Mouse (Mus musculus): ENCODE measurements around the gene Trim10. TPM values are rescaled to one million over a fixed set of nuclear protein-coding genes. Genes with fewer than 3 reads are reported as not detected.

The Trim10 gene
- 0.52 and 0.76 TPM in 2 replicates for total RNA-seq (2015)
- 1.5 and 3.9 TPM in 2 replicates for total RNA-seq (2017)

DNA sequence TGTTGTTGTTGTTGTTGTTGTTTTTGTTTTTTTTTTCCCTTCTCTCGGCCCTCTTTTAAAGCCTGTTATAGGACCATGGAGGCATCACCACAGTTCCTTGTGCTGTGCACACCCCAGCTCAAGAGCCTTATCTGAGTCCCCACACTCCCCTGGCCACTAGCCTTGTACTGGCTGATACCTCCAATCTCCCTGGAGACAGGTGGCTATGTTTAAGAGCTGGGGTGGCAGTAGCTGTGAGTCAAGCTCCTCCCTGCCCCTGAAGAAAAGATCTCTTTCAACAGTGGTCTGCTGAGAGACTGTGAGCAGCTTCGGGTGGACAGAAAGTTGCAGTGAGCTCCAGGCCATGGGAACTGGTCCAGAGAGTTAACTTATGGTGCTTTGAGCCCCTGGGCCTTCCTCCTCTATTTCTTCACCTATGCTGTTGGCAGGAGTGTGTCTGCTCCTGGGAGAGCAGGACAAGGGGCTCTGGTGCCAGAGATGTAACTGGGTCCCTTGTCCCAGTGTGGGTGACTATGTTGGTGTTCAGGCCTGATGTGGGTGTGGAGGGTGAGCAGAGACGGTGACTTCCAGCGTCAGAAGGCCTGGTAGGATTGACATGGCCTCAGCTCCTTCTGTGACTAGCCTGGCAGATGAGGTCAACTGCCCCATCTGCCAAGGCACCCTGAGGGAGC, at the start of gene Trim10:
Gene Trim10 (plus strand): TSS at position 291 of the 671 bp plus-strand sequence.
- peak; percentile 52 for ATAC-seq (ENCODE audit: poor library complexity, severe bottlenecking)

DNA sequence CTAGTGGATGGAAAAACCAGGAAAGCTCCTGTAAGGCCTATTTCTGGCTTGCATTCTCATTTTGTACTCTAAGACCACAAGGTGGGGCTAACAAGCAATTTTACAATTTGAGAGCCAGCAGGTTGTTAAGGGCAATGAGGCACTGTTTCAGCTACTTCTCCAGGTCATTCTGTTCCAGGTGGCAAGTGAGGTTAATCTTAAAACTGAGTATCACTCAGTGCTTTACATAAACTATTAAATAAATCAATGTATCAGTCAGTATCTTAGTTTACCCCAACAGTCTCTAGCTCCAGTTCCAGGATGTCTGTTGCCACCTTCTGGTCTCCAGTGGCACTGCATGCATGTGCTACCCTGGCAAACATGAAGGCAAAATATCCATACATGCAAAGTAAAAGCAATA, 45.4 kb upstream of the Trim10 start:
- ATAC-seq (ENCODE audit: poor library complexity, severe bottlenecking) = peak; percentile 87

DNA sequence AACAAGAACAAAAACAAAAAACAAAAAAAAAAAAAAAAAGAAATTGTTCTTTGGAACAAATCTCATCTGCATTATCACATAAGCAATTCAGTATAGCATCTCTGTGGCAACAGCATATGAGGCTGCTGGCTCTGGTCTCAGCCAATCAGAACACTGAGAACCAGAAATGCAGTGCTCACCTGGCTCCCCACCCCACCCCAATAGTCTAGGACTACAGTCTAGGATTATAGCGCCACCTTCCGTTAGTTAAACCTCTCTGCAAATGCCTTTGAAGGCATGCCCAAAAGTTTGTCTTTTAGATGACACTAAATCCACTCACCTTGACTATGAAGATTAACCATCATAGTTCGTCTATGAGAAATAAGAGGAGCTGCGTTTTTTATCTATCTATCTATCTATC, 43.8 kb upstream of the Trim10 start:
- ATAC-seq (ENCODE audit: poor library complexity, severe bottlenecking) = no peak

DNA sequence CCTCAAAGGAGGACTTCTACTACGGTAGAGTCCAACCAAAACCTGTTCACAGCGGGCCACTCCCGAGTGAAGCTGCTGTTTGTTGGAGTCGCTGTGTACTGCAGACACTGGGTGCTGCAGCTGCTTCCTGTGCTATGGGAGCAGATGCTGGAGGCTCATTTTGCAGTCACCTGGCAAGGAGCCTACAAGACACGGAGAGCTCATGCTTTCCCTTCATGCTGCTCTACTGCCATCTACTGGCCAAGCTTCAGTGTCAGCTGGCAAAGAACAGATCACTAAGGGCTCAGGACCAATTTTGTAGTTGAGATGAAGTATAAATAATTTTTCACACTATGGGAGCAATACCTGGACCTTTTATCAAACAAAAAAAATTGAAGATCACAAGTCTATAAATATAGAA, 43.4 kb upstream of the Trim10 start:
- ATAC-seq (ENCODE audit: poor library complexity, severe bottlenecking) = peak; percentile 81

DNA sequence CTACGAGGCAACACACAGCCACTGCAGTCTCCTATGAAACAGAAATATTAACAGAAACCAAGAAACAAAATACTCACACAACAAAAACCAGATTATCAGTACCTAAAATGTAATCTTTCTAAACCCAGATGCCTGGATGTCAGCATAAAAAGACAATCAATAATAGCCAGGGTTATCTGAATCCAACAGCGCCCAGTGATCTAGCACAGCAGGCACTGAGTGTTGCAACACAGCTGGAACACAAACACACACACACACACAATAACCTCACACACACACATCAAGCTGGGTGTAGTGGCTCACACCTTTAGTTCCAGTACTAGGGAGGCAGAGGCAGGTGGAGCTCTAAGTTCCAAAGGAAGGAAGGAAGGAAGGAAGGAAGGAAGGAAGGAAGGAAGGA, 40.9 kb upstream of the Trim10 start:
- no peak for ATAC-seq (ENCODE audit: poor library complexity, severe bottlenecking)

DNA sequence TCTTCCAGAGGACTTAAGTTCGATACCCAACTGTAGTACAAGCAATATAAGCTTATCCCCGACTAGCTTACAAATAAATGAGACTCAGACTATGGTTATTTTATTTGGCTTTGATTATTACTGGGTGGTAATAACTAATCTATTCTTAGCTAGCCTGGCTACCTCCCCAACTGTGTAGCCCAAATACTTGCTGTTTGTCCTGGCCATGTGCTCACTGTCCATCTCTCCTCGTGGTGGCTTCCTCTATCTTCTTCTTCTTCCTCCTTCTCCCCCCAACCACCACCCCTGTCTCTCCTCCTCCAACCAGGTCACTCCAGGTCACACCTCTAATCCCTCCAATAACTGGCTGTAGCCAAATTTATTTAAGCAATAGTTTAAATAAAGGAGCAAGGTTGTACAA, 38.9 kb upstream of the Trim10 start:
- no peak for ATAC-seq (ENCODE audit: poor library complexity, severe bottlenecking)

DNA sequence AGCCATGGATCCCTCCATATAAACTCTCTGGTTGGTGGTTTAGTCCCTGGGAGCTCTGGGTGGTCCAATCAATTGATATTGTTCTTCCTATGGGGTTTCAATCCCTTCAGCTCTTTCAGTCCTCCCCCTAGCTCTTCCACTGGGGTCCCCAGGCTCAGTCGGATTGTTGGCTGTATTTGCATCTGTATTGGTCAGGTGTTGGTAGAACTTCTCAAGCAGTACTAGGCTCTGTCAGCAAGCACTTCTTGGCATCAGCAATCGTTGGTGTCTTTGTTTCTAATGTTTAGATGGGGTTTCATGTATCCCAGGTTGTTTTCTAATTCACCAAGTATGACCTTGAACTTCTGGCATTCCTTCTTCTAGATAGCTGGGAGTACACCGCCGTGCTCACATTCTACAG, 36.7 kb upstream of the Trim10 start:
- ATAC-seq (ENCODE audit: poor library complexity, severe bottlenecking) = no peak

DNA sequence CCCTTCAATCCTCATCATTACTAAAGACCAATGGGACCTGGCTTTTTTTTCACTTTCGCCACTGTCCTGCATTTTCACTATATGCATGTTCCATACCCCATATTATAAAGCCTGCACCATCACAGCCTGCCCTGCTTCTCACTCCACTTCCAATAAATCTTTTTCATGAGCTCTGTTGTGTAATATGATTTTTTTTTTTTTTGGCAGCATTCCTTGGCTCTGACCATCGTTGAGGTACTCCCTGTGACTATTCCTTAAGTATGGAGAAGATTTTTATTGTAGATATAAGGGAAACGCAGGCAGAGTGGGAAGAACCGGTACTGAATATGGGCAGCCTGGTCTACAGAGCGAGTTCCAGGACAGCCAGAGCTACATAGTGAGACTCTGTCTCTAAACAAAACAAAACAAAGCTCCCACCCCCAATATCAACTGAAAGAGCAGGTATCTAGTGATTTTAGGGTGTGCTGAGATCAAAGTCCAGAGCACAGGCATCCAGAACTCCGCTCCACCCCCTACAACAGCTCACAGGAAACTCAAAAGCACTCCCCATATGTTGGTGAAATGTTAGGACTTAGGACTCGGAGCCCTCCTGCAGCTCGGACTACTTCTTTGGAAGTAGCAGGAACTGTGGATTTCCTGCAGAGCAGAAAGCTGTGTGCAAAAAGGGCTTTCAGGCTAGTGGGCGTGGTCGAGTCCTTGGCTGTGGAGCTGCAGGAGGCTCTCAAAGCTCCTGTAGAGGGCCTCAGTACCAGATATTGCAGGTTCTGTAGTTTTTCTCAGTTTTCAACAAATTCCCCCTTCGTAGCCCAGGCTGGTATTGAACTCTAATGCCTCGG, 33.6 kb upstream of the Trim10 start:
- peak; percentile 56 for ATAC-seq (ENCODE audit: poor library complexity, severe bottlenecking)

DNA sequence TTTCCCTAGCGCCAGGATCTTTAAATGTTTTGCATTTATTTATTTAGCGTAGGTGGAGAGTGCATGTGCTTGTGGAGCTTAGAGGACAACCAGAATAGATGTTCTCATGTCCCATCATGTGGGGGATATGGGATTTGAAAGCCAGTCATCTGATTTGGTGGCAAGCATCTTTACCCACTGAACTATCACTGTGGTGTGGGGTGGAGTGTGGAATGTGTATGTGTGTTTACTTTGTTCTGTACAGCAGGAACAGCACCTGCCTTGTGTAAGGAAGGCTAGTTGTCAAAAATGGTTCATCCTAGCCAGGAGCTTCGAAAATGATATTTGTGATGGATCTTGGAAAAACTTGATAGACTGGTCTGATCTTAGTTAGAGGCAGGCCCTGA, 33.0 kb upstream of the Trim10 start:
- 0 out of 2 replicates have a peak, but pooled peaks have one; percentile 7 for ATAC-seq (ENCODE audit: poor library complexity, severe bottlenecking)

DNA sequence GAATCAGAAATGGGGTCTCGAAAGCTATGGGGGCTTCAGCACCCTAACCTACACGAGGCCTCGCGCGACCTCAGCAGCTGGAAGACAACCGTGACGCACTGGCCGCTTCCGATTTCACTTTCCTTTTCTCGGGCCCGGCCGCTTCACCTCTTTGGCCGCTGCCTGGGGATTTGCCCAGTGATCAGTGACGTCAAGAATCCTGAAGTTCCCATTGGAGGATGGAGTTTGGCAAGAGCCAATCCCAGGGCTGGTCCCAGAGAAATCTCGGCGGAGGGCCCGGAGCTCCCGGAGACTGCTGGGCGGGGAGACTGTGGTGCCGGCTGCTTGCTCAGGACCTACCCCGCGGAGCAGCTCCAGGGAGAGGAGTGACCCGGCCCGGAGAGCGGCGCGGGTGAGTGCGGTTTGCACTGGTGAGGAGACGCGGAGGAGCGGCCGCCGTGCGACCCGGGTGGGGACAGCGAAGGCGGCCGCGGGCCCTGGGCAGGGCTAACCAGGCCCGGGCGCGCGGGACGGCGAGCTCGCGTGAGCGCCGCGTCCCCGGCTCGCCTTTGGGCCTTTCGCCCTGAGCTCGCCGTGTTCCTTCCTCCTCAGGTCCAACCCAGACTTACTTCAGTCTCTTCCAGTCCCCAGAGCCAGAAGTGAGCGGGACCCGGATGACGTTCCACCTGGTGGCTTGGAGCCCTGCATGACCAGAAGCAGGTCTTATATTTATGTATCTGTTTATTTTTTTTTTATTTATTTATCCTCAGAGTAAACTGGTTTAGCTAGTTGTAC, 32.3 kb upstream of the Trim10 start, which contains the start of gene Trim26:
Gene Trim26 (plus strand): TSS at position 261 of the 774 bp plus-strand sequence.
- peak; percentile 95 for ATAC-seq (ENCODE audit: poor library complexity, severe bottlenecking)

DNA sequence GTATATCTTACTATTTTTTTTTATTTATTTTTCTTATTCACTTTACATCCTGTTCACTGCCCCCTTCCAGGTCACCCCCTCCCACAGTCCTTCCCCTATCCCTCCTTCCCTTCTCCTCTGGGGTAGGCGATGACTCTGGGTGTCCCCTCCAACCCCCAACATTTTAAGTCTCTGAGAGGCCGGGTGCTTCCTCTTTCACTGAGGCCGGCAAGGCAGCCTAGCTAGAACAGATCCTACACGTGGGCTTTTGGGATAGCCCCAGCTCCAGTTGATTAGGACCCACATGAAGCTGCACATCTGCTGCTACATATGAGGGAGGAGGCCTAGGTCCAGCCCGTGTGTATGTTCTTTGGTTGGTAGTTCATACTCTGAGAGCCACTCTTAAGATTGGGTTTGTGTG, 30.4 kb upstream of the Trim10 start:
- no peak for ATAC-seq (ENCODE audit: poor library complexity, severe bottlenecking)

DNA sequence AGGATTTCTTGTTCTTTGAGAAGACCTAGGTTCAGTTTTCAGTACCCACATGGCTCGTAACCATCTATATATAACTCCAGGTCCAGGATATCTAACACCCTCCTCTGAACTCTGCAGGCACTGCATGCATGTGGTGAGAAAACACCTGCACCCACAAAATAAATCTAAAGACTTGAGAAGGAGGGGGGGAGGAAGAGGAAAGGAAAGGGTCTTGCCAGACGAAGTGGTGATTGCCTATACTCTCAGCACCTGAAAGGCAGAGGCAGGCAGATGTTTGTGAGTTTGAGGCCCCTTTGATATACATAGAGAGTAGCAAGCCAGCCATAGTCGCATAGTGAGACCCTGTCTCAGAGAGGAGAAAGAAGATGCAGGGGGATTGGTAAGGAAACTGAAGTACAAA, 29.4 kb upstream of the Trim10 start:
- no peak for ATAC-seq (ENCODE audit: poor library complexity, severe bottlenecking)

DNA sequence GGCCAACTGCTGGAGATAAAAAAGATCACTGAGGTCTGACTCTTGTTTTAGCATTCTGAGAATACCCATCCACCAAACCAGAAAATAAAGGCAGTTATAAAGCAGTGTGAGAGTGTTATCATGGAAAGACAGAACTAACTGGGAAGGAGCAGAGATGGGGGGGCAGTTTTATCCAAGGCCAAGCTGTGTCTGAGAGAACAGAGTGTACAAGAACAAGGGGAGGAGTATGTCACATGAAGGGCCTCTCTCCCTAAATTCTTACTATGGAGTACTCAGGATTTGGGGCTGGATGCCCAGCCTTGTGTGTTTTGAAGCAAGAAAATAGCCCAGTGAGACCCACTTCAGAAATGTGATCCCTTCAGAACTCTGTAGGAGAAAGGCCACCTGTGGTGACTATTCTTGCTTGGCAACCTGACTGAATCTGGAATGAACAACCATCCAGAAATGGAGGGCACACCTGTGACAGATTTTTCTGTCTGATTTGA, 28.4 kb upstream of the Trim10 start:
- no peak for ATAC-seq (ENCODE audit: poor library complexity, severe bottlenecking)

DNA sequence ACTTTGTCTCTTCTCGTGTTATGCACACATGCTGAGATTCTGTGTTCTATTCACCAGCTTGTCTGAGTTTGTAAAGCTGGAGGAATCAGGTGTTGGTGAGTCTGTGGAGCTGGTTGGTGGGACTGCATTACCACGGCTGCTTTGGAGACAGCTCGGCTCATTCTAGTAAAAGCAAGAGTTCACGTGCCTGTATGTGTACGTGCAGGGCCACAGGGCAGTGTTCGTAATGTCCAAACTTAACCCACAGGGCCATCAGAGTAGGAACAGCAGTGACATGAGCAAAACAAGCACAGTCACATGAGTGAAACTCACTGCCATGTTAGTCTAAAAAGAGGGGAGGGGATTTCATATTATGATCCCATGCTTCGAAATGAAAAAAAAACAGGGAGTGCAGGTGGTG, 25.7 kb upstream of the Trim10 start:
- ATAC-seq (ENCODE audit: poor library complexity, severe bottlenecking) = no peak

DNA sequence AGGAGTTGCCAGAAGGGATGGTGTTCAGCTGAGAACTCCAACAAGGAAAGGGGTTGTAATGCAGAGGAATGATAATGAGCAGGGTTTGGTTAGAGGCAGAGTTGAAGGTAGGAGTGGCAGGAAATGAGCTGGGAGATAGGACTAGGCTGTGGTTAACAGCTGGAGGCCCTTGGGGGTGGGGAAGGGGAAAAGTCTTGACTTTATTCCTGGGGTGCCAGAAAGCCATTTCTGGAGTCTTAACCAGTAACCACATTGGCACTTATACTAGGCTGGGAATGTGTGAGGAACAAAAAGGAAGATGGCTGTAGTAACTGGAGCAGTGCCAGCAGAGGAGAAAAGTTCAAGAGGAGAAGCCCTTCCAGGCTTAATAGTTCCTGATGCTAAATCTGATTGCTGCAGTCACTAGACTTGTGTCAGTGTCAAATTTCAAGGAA, 25.1 kb upstream of the Trim10 start:
- ATAC-seq (ENCODE audit: poor library complexity, severe bottlenecking) = 0 out of 2 replicates have a peak, but pooled peaks have one; percentile 21

DNA sequence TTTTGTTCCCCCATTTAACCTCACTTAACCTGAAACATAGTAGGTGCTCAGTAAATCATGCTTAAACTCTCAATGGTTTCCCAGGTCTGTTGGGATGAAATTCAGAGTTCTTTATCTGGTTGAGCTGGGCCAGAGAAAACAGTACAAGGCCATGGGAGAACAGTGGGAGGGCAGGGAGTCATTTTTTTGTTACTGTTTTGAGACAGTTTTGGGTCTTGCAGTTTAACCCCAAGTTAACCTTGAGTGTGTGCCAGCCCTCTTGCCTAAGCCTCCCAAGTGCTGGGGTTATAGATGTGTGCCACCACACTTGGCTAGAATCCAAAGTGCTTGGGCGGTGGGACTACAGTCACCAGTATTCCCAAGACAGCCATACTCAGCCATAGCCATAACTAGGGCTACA, 24.6 kb upstream of the Trim10 start:
- ATAC-seq (ENCODE audit: poor library complexity, severe bottlenecking) = no peak

DNA sequence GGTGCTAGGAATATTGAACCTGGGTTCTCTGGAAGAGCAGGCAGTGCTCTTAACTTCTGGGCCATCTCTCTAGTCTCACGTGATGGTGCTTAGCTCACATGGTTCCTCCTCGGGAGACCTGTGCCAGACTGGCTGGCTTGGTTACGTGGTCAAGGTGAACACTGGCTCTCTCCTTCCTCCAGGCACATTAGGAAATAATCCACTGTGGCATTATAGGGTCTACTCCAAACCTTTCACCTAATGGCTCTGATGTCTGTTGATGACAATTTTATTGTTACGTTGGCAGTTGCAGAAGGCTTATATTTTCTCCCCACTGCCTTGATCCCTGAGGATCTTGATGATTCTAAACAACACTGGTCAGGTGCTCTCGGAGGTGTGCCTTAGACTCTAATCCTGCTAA, 20.5 kb upstream of the Trim10 start:
- no peak for ATAC-seq (ENCODE audit: poor library complexity, severe bottlenecking)

DNA sequence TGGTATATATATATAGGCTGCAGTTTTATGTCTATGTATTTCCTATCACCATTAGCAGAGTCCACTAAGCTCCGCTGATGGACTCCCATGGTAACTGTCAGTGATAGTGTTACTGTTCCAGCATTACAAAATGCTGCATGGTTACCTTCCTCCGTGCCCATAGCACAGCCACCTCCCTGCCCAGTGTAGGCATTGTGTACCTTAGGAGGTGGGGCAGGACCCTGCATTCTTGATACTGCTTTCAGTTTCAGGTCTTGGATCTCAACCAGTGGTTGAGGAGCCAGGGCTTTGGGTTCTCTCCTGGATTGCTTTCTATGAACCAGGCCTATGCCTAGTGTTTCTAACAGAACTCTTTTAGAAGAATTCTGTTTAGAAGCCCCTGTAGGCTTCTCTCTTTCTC, 19.4 kb upstream of the Trim10 start:
- ATAC-seq (ENCODE audit: poor library complexity, severe bottlenecking) = no peak

DNA sequence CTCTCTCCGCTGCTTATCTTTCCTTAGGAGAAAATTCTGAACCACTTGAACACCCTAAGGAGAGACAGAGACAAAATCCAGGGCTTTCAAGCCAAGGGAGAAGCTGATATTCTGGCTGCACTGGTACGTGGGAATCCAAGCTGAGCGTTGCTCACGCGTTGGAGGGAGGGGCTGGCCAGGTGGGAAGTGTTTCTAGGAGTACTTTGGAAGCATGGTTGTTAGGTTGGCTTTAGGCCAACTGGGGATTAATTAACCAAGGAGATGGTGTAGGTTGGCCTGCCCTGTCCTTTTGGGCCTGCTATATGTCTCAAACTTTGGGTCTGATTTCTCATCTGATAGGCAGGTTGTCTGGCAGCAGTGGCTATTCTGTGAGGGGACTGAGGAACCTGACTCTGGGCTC, 18.2 kb upstream of the Trim10 start:
- ATAC-seq (ENCODE audit: poor library complexity, severe bottlenecking) = no peak

DNA sequence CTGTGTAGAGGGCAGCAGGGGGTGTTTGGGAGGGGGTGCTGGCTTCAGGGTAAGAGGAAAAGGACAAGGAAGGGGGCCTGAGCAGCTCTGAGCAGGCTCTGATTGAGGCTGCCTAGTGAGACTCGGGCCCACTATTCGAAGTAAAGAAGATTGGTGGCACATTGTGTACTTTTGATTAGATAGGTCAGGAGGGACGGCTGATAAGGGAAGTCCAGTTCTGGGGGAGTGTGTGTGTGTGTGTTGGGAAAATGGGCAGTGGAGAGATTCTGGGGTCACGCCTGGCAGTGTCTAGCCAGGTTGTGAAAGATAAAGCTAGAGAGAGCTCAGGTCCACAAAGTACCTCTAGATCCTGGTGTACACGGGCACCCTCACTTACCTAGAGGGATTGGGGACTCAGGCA, 17.7 kb upstream of the Trim10 start:
- no peak for ATAC-seq (ENCODE audit: poor library complexity, severe bottlenecking)

DNA sequence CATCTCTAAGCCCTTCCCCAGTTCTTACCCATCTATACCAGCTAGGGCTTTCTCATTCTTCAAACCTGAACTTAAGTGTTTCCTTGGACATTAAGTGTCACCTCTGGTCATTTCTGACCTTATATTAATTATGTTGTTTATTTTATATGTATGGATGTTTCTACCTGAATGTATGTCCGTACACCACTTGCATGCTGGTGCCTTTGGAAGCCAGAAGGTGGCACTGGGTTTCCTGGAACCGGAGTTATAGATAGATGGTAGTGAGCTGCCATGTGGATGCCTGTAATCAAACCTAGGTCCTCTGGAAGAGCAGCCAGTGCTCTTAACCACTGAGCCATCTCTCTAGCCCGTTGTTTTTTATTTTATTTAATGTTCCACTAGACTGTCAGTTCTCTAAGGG, 13.9 kb upstream of the Trim10 start:
- ATAC-seq (ENCODE audit: poor library complexity, severe bottlenecking) = no peak

Measured in megakaryocyte, adult 5-6 weeks (primary cell).